Mouse (Mus musculus) embryonic fibroblast, embryonic 13.5 days (primary cell): ENCODE measurements around the gene Higd2a.

ENCODE experiments used
- CTCF ChIP-seq: IDR thresholded peaks from 2 replicates; pipeline ENCODE4 v1.5.1; 2011; ENCODE audit warnings: mild to moderate bottlenecking, control low read depth, low read length, moderate library complexity, borderline replicate concordance; ENCODE audit not compliant: insufficient read depth
- POLR2A ChIP-seq: IDR thresholded peaks from 2 replicates; pipeline ENCODE4 v1.6.1; 2011; ENCODE audit warnings: low read depth, mild to moderate bottlenecking, control low read depth, low read length, moderate library complexity

GRCm38 (mm10) chr13:54603501-54603900, 13.5 kb downstream of the Higd2a start:
- TF ChIP-seq CTCF (no peak), POLR2A (no peak)
